Mouse (Mus musculus) regulatory T cell (primary cell): ENCODE data around the gene 9430007A20Rik.
"Not testable (repeated sequence)": the region's sequence is repeated elsewhere in the genome, so short reads cannot be mapped to it uniquely, and the experiment has no call there.

Experiments used
- in situ Hi-C: fragments of 300-600 bp; cut with MboI, MseI; formaldehyde crosslinking; loops from one replicate; pipeline ENCODE4 v1.15.1; 2025; ENCODE audit warnings: high pct_unique_total_duplicates

9430007A20Rik gene

GRCm38 (mm10) chr4:144519522-144519921 lies at the start of gene 9430007A20Rik:
Gene 9430007A20Rik, plus strand, starts transcription at chr4:144519822.
- in situ Hi-C loops: no loop called here

- in situ Hi-C loops: no loop called here
Observed at GRCm38 (mm10) chr4:144493331-144493730, 26.3 kb upstream of the 9430007A20Rik start.

GRCm38 (mm10) chr4:144506518-144506917 lies 13.1 kb upstream of the 9430007A20Rik start:
- in situ Hi-C loops: no loop called here

GRCm38 (mm10) chr4:144544689-144545088 lies 25.1 kb downstream of the 9430007A20Rik start:
- in situ Hi-C loops: no loop called here

GRCm38 (mm10) chr4:144545339-144545738 lies 25.7 kb downstream of the 9430007A20Rik start:
- in situ Hi-C loops: not testable (repeated sequence)

DNA sequence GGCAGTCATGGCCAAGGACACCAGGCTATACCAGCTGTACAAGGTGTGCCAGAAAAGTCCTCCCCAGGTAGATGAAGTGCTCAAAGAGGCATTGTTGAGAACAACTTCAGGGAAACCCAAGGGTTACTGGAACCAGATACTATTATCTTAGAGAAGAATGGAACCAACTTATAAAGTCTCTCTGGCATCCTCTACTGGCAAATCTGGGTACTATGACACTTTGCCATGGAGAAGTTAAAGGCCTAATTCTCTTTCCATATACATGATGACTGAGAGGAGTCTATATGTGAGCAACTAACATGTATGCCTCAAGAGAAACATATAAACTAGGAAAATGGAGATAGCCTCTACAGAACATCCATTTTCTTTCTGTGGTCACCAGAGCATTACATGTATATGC lies 31.5 kb downstream of the 9430007A20Rik start:
- in situ Hi-C loops: no loop called here

- in situ Hi-C loops: no loop called here
Observed at GRCm38 (mm10) chr4:144559792-144560191, 40.2 kb downstream of the 9430007A20Rik start.

- in situ Hi-C loops: no loop called here
Observed at GRCm38 (mm10) chr4:144561205-144561604, 41.6 kb downstream of the 9430007A20Rik start.

- in situ Hi-C loops: no loop called here
Observed at GRCm38 (mm10) chr4:144565034-144565433, 45.4 kb downstream of the 9430007A20Rik start, which contains the start of gene Gm13124. Gene Gm13124, minus strand, starts transcription at chr4:144565134.

GRCm38 (mm10) chr4:144567752-144568151 lies 48.1 kb downstream of the 9430007A20Rik start:
- in situ Hi-C loops: no loop called here
